ENCODE assay signal across 9 mouse cellular contexts in genomic region chr6:78899952-78900351, GRCm38 (mm10).
A peak's percentile ranks its signal among the peaks of the same experiment; 100 is the strongest.
DNase-seq lines count a peak whose midpoint lies in the region; ATAC-seq and TF ChIP-seq lines count a peak whose summit lies in the region.
"Had no signal": no experiment of that assay in that cellular context is flagged by ENCODE, and none has a peak within 500 bp of the region (broad histone marks: within the 10 kb centered on the region; RNA-seq: fewer than 3 reads in every experiment).

No protein-coding gene starts in this region.

- no peak overlapping the region for H3K27ac ChIP-seq in kidney, adult 2 months (ENCODE audit: insufficient read depth, low read depth, low read length)
- H3K27ac ChIP-seq in CH12.LX (ENCODE audit: insufficient read depth, low read depth), result no peak overlapping the region
- no peak overlapping the region for H3K27ac ChIP-seq in layer of hippocampus, adult 2 months

- dilution Hi-C loops in CH12.LX (cut with MboI; ENCODE audit: extremely low pct_ligation_motif_present, extremely low pct_unique_long_range_greater_than_20kb, low sequenced_read_pairs), result no loop called here

- H3K79me2 ChIP-seq in CH12.LX (replicated peaks; ENCODE audit: control insufficient read depth, extremely low read depth, insufficient read depth, poor library complexity, severe bottlenecking), result no peaks in the 10 kb centered on the region

- peak; percentile 29 for TF ChIP-seq RAD21 in CH12.LX (IDR thresholded peaks at IDR 0.05; ENCODE audit: low read depth, low read length)

- TF ChIP-seq EP300 in CH12.LX (IDR thresholded peaks at IDR 0.05; ENCODE audit: low read length), result no peak

- ATAC-seq in G1E (ENCODE audit: extremely low read depth, insufficient number of reproducible peaks, low FRiP score, poor library complexity, severe bottlenecking), result no peak

- TF ChIP-seq POLR2A in kidney, adult 2 months (IDR thresholded peaks at IDR 0.05; ENCODE audit: low read depth, low read length), result no peak
- no peak for TF ChIP-seq POLR2A in CH12.LX (IDR thresholded peaks at IDR 0.05; ENCODE audit: low read depth, low read length)

- no peak overlapping the region for H3K4me3 ChIP-seq in kidney, adult 2 months (ENCODE audit: insufficient read depth, low read depth, low read length)
- no peak overlapping the region for H3K4me3 ChIP-seq in CH12.LX (replicated peaks in 1 of 3; ENCODE audit: low read depth in 2 of 3, low read length in 2 of 3, poor library complexity in 1 of 3)
- no peak overlapping the region for H3K4me3 ChIP-seq in G1E (ENCODE audit: low read depth, low read length)
- H3K4me3 ChIP-seq in layer of hippocampus, adult 2 months, result no peak overlapping the region
- H3K4me3 ChIP-seq: myocyte had no signal

- no peaks in the 10 kb centered on the region for H3K27me3 ChIP-seq in kidney, adult 2 months (replicated peaks; ENCODE audit: control insufficient read depth, insufficient read depth, low read length)
- H3K27me3 ChIP-seq in CH12.LX (replicated peaks) (no peaks in the 10 kb centered on the region), G1E (ENCODE audit: insufficient read depth, low read length) (no peaks in the 10 kb centered on the region)

- no peak overlapping the region for H3K4me2 ChIP-seq in CH12.LX (ENCODE audit: insufficient read depth, low read depth, poor library complexity, severe bottlenecking)

- no peak overlapping the region for H3K9ac ChIP-seq in CH12.LX (ENCODE audit: insufficient read depth, low read depth)

- DNase-seq in kidney, adult 2 months, result peak; percentile 39
- no peak for DNase-seq in kidney, adult 11 months
- DNase-seq in CH12.LX (ENCODE audit: extremely low read depth), result peak; percentile 3
- DNase-seq in G1E (ENCODE audit: low spot score), result no peak
- DNase-seq in cerebellum, postnatal 36 days, result peak; percentile 10 to 49
- no peak for DNase-seq in layer of hippocampus, adult 2 months (ENCODE audit: low spot score in 2 of 2)
- peak; percentile 5 for DNase-seq in right cerebral cortex, postnatal 14 days
- no peak for DNase-seq in B cell, adult 2 months

- no peaks in the 10 kb centered on the region for H3K36me3 ChIP-seq in kidney, adult 2 months (ENCODE audit: control insufficient read depth, insufficient read depth, low read length)
- H3K36me3 ChIP-seq in CH12.LX (replicated peaks in 1 of 2; ENCODE audit: control insufficient read depth in 1 of 2, insufficient read depth in 1 of 2, low read length in 1 of 2), result no peaks in the 10 kb centered on the region
- no peaks in the 10 kb centered on the region for H3K36me3 ChIP-seq in G1E (replicated peaks)

- WGBS in kidney, adult 2 months, result 4% methylated on average over 2 of the region's 2 CpGs

- 0 out of 2 replicates have a peak, but pooled peaks have one; percentile 6 for TF ChIP-seq CTCF in kidney, adult 2 months (conservative IDR thresholded peaks at IDR 0.05; ENCODE audit: insufficient read depth, insufficient read length, low read depth, low read length)
- peak in 1 of 2 experiments; percentile 33; a peak in 3 of 4 replicates for TF ChIP-seq CTCF in CH12.LX (conservative IDR thresholded peaks at IDR 0.05 in 1 of 2, IDR thresholded peaks at IDR 0.05 in 1 of 2; ENCODE audit: low read depth in 2 of 2, low read length in 2 of 2)
- TF ChIP-seq CTCF in G1E (IDR thresholded peaks at IDR 0.05; ENCODE audit: low read depth, low read length), result 0 out of 2 replicates have a peak, but pooled peaks have one; percentile 38
- TF ChIP-seq CTCF in layer of hippocampus, adult 2 months (conservative IDR thresholded peaks at IDR 0.05), result peak; percentile 87

- H3K9me3 ChIP-seq in CH12.LX (replicated peaks; ENCODE audit: low read length) (peaks cover 20% of the 10 kb centered on the region), G1E (replicated peaks) (no peaks in the 10 kb centered on the region)

- no peaks in the 10 kb centered on the region for H3K4me1 ChIP-seq in kidney, adult 2 months (ENCODE audit: control insufficient read depth, insufficient read depth, low read length)
- H3K4me1 ChIP-seq in CH12.LX (ENCODE audit: control insufficient read depth in 1 of 2, insufficient read depth in 2 of 2) (no peaks in the 10 kb centered on the region), G1E (ENCODE audit: insufficient read depth, low read depth, low read length) (no peaks in the 10 kb centered on the region)

- in situ Hi-C loops in CH12.LX (cut with MboI; ENCODE audit: low pct_ligation_motif_present, low pct_unique_long_range_greater_than_20kb, low sequenced_read_pairs), result no loop called here

TF ChIP-seq in CH12.LX, 34 proteins besides CTCF, POLR2A, EP300 and RAD21:
- TF ChIP-seq SIN3A (IDR thresholded peaks at IDR 0.05; ENCODE audit: low read length), result no peak
- TF ChIP-seq NELFE (IDR thresholded peaks at IDR 0.05; ENCODE audit: low read depth, low read length), result no peak
- TF ChIP-seq ZKSCAN1 (IDR thresholded peaks at IDR 0.05; ENCODE audit: borderline replicate concordance, low read depth, low read length), result no peak
- 0 out of 2 replicates have a peak, but pooled peaks have one; percentile 10 for TF ChIP-seq SMC3 (IDR thresholded peaks at IDR 0.05; ENCODE audit: low read depth, low read length)
- no peak for TF ChIP-seq UBTF (IDR thresholded peaks at IDR 0.05; ENCODE audit: low read depth, low read length)
- no peak for TF ChIP-seq PAX5 (IDR thresholded peaks at IDR 0.05; ENCODE audit: low read length)
- TF ChIP-seq NRF1 (IDR thresholded peaks at IDR 0.05; ENCODE audit: low read depth, low read length), result no peak
- no peak for TF ChIP-seq ZC3H11A (IDR thresholded peaks at IDR 0.05; ENCODE audit: low read depth, low read length)
- TF ChIP-seq ELF1 (IDR thresholded peaks at IDR 0.05; ENCODE audit: low read depth, low read length), result no peak
- no peak for TF ChIP-seq MAX (IDR thresholded peaks at IDR 0.05; ENCODE audit: low read length)
- no peak for TF ChIP-seq ETS1 (conservative IDR thresholded peaks at IDR 0.05; ENCODE audit: low read depth, low read length)
- no peak for TF ChIP-seq E2F4 (IDR thresholded peaks at IDR 0.05; ENCODE audit: insufficient replicate concordance, low read depth, low read length)
- peak; percentile 37; the same call in 1 of the 2 replicates for TF ChIP-seq BHLHE40 (IDR thresholded peaks at IDR 0.05; ENCODE audit: low read depth, low read length)
TF ChIP-seq in CH12.LX: peak in this region for 2.

Comparison
In these comparisons a context has a peak if more than half of its experiments do, and no peak if none do; other contexts are left out.
1. DNase-seq: peak in kidney, adult 2 months (single experiment), CH12.LX (single experiment), cerebellum, postnatal 36 days (2 of 2) and right cerebral cortex, postnatal 14 days (single experiment); none in kidney, adult 11 months (single experiment), G1E (single experiment), layer of hippocampus, adult 2 months (0 of 2) and B cell, adult 2 months (0 of 2).